Mouse (Mus musculus): ENCODE results near the gene Aqp2.

Gene Aqp2

DNA sequence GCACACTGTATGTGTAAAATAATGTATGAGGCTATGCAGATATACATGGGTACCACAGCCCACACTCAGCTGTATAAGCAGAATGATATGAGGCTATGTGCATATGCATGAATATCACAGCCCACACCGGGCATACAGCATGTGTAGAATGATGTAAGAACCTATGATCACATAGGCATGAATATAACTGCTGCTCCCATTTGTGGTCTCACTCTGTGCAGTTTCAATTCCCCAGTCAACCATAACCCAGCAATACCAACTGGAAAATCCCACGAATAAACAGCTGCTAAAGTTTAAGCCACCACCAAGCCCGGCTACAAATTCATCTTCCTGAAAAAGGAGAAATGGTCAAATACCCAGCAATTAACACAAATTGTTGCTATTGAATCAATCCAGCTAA lies 39.7 kb downstream of the Aqp2 start:
- no peak for DNase-seq (ENCODE audit: low spot score)

GRCm38 (mm10) chr15:99619821-99620220 lies 41.0 kb downstream of the Aqp2 start:
- no peak for DNase-seq (ENCODE audit: low spot score)

- DNase-seq (ENCODE audit: low spot score): no peak
Measured at GRCm38 (mm10) chr15:99622063-99622462, 43.2 kb downstream of the Aqp2 start.

GRCm38 (mm10) chr15:99631618-99632017 lies 52.8 kb downstream of the Aqp2 start:
- no peak for DNase-seq (ENCODE audit: low spot score)

All from ovary, postnatal 36 days (tissue).